Mouse (Mus musculus) liver, embryonic 16.5 days (tissue): ENCODE measurements around the gene Pogz. TPM values are rescaled to one million over a fixed set of nuclear protein-coding genes. Genes with fewer than 3 reads are reported as not detected.

Experiments used
- ATAC-seq: fragments of 200-750 bp; cut with Nextera tagmentation; 2 replicates; pipeline ENCODE4 v1.8.0; 2017; ENCODE audit warnings: low read depth, mild to moderate bottlenecking, moderate number of reproducible peaks, moderate library complexity
- H3K27ac ChIP-seq: fragments of 300-500 bp; sonication (generic); 2 replicates; pipeline ENCODE4 v1.5.1; 2014; ENCODE audit warnings: mild to moderate bottlenecking, low read length
- H3K27me3 ChIP-seq: fragments of 300-500 bp; sonication (generic); 2 replicates; pipeline ENCODE4 v1.6.1; 2014; ENCODE audit warnings: low read depth, low read length, mixed read lengths; ENCODE audit not compliant: control insufficient read depth, insufficient read depth
- H3K36me3 ChIP-seq: fragments of 300-500 bp; sonication (generic); 2 replicates; pipeline ENCODE4 v1.6.1; 2014; ENCODE audit warnings: mild to moderate bottlenecking; ENCODE audit not compliant: control insufficient read depth, insufficient read depth
- H3K4me1 ChIP-seq: fragments of 300-500 bp; sonication (generic); 2 replicates; pipeline ENCODE4 v1.6.1; 2014; ENCODE audit warnings: low read depth, low read length, mixed read lengths; ENCODE audit not compliant: control insufficient read depth
- H3K4me2 ChIP-seq: fragments of 300-500 bp; sonication (generic); 2 replicates; pipeline ENCODE4 v1.6.1; 2014; ENCODE audit warnings: low read depth, low read length, mixed read lengths
- H3K4me3 ChIP-seq: fragments of 300-500 bp; sonication (generic); 2 replicates; pipeline ENCODE4 v1.5.1; 2014; ENCODE audit warnings: low read depth, mild to moderate bottlenecking, low read length
- H3K9ac ChIP-seq: fragments of 300-500 bp; sonication (generic); 2 replicates; pipeline ENCODE4 v1.6.1; 2014; ENCODE audit warnings: low read depth, low read length
- H3K9me3 ChIP-seq: fragments of 300-500 bp; sonication (generic); replicated peaks from 2 replicates; pipeline ENCODE4 v1.6.1; 2016; ENCODE audit warnings: low read length; ENCODE audit not compliant: control insufficient read depth
- WGBS: fragments of 180-500 bp; shearing (Covaris S2); extraction: QIAGEN DNeasy Blood & Tissue Kit; methylation state at CpG from one replicate; pipeline ENCODE4 v1.1.7; 2014; ENCODE audit not compliant: insufficient replicate concordance; 5-methylcytosine and 5-hydroxymethylcytosine counted together
- polyA plus RNA-seq: library from polyadenylated mRNA; unstranded; fragments of >200 nt; fragmentation: Nextera tagmentation; extraction: Ambion mirVana; gene quantifications from 2 replicates; pipeline ENCODE4 v1.2.1, GENCODE M21; 2015

Pogz gene
- 2.4 and 3.4 TPM in 2 replicates for polyA plus RNA-seq

DNA sequence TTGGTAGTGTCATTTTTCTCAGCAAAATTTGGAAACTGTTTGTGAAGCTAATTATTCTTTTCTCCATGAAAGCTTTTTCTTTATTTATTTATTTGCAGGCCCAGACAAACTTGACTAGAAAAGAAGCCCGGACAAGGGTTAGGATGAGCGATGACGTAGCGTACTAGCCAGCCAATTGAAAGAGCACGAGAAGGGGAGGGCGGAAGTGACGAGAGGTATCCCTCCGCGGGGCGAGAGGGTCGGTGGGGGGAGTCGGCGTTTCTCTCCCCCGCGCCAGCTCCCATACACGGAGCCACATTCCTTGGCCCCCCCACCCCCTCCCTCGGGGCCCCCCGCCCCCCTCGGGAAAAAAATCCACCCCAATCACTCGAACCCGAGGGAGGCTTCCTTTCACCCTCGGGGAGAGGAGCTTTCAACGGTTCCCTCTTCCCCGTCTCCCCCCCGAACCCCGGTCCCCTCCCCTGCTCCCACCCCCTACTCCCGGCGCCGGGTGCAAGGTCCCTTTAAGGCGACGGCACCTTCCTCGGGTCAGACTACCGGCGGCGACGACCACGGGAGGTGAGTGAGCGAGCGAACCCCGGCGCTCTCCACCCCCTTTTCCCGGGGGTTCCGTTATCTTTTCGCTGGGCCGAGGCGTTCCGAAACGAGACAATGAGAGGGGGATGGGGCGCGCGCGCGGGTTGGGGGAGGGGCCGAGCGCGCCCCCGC is at the start of gene Pogz:
Gene Pogz, plus strand, starts transcription at position 385 of the 708 bp plus-strand sequence.
- Histone ChIP-seq H3K9me3 (no peaks in the 10 kb centered on the region), H3K4me2 (peak within 1 kb of the TSS; percentile 60), H3K4me3 (peak within 1 kb of the TSS; percentile 84), H3K27me3 (no peaks in the 10 kb centered on the region), H3K27ac (peak within 1 kb of the TSS; percentile 91), H3K9ac (peak within 1 kb of the TSS; percentile 86), H3K36me3 (no peaks in the 10 kb centered on the region), H3K4me1 (peaks cover 14% of the 10 kb centered on the region)
- ATAC-seq, result peak; percentile 92
- WGBS, result 1% methylated on average over 43 of the region's 57 CpGs

GRCm38 (mm10) chr3:94789071-94789470 is 48.3 kb upstream of the Pogz start:
- Histone ChIP-seq H3K27ac (no peak overlapping the region), H3K4me1 (peaks cover 11% of the 10 kb centered on the region), H3K9me3 (no peaks in the 10 kb centered on the region), H3K4me2 (no peak overlapping the region), H3K4me3 (no peak overlapping the region), H3K27me3 (peaks cover 26% of the 10 kb centered on the region), H3K36me3 (no peaks in the 10 kb centered on the region), H3K9ac (no peak overlapping the region)
- ATAC-seq, result no peak
- WGBS, result 57% methylated on average over 1 of the region's 1 CpGs

DNA sequence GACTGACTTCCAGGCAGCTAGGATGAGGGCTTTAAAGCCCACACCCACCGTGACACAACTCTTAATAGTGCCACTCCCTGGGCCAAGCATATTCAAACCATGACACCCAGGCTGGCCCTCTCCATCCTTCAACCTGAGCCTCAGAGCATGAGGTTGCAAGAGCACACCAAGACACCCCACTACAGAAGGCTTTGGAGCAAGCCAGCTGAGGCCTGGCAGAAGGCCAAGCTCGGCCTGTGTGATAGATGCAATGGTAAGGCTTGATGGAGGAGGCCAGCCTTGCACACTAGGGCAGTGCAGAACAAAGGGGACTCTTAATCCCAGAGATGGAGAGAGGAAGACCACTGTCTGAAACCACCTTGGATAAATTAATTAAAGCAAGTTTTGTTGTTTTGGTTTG is 47.9 kb upstream of the Pogz start:
- no peak overlapping the region for H3K4me3 ChIP-seq
- peaks cover 22% of the 10 kb centered on the region for H3K27me3 ChIP-seq
- no peak for ATAC-seq
- no peaks in the 10 kb centered on the region for H3K36me3 ChIP-seq
- H3K4me2 ChIP-seq, result no peak overlapping the region
- H3K9me3 ChIP-seq, result no peaks in the 10 kb centered on the region
- H3K27ac ChIP-seq, result no peak overlapping the region
- WGBS, result 54% methylated on average over 2 of the region's 2 CpGs
- no peak overlapping the region for H3K9ac ChIP-seq
- peaks cover 13% of the 10 kb centered on the region for H3K4me1 ChIP-seq

DNA sequence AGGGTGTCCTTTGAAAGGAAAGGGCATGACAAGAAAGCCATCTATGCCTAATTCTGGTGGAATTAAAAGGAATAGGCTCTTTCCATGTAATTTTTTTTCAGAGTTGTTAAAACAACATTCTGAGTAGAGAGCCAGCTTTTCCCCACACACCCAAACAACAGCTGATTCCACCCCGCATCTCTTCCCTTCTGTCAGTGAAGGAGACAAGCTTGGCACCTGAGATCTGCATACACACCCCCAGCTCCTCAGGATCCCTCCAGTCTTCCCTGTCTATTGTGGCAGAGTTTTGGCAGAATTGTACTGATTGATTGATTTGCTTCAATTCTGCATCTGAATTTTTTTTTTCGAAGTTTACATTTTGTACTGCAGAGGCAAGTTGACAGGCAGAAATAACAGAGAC is 45.1 kb upstream of the Pogz start:
- Histone ChIP-seq H3K27me3 (peaks cover 3% of the 10 kb centered on the region), H3K4me3 (no peak overlapping the region), H3K27ac (no peak overlapping the region), H3K36me3 (no peaks in the 10 kb centered on the region), H3K4me1 (peaks cover 7% of the 10 kb centered on the region), H3K4me2 (no peak overlapping the region), H3K9me3 (no peaks in the 10 kb centered on the region), H3K9ac (no peak overlapping the region)
- no peak for ATAC-seq
- 71% methylated on average over 2 of the region's 2 CpGs for WGBS

- Histone ChIP-seq H3K9me3 (no peaks in the 10 kb centered on the region), H3K4me2 (no peak overlapping the region), H3K4me1 (peaks cover 7% of the 10 kb centered on the region), H3K4me3 (no peak overlapping the region), H3K27ac (0 out of 2 replicates have a peak overlapping the region, but pooled peaks have one; percentile 33), H3K9ac (no peak overlapping the region), H3K27me3 (no peaks in the 10 kb centered on the region), H3K36me3 (no peaks in the 10 kb centered on the region)
- ATAC-seq, result peak; percentile 48
- 20% methylated on average over 2 of the region's 2 CpGs for WGBS
These were observed 43.7 kb upstream of the Pogz start for GRCm38 (mm10) chr3:94793672-94794071.

GRCm38 (mm10) chr3:94794359-94794758 is 43.0 kb upstream of the Pogz start:
- 77% methylated on average over 2 of the region's 2 CpGs for WGBS
- no peak overlapping the region for H3K9ac ChIP-seq
- H3K4me2 ChIP-seq, result no peak overlapping the region
- no peak overlapping the region for H3K4me3 ChIP-seq
- no peak overlapping the region for H3K27ac ChIP-seq
- H3K36me3 ChIP-seq, result no peaks in the 10 kb centered on the region
- ATAC-seq, result no peak
- H3K4me1 ChIP-seq, result peaks cover 7% of the 10 kb centered on the region
- H3K27me3 ChIP-seq, result no peaks in the 10 kb centered on the region
- H3K9me3 ChIP-seq, result no peaks in the 10 kb centered on the region

- Histone ChIP-seq H3K27ac (no peak overlapping the region), H3K4me1 (peaks cover 7% of the 10 kb centered on the region), H3K4me3 (no peak overlapping the region), H3K9me3 (no peaks in the 10 kb centered on the region), H3K36me3 (no peaks in the 10 kb centered on the region), H3K9ac (no peak overlapping the region), H3K27me3 (no peaks in the 10 kb centered on the region), H3K4me2 (no peak overlapping the region)
- WGBS, result 55% methylated on average over 7 of the region's 7 CpGs
- ATAC-seq, result no peak
These were observed 41.7 kb upstream of the Pogz start for GRCm38 (mm10) chr3:94795596-94796140.

GRCm38 (mm10) chr3:94796181-94796580 is 41.2 kb upstream of the Pogz start:
- no peaks in the 10 kb centered on the region for H3K36me3 ChIP-seq
- ATAC-seq, result no peak
- H3K4me3 ChIP-seq, result no peak overlapping the region
- H3K27me3 ChIP-seq, result no peaks in the 10 kb centered on the region
- H3K4me2 ChIP-seq, result no peak overlapping the region
- no peak overlapping the region for H3K27ac ChIP-seq
- H3K9ac ChIP-seq, result no peak overlapping the region
- peaks cover 7% of the 10 kb centered on the region for H3K4me1 ChIP-seq
- H3K9me3 ChIP-seq, result no peaks in the 10 kb centered on the region

DNA sequence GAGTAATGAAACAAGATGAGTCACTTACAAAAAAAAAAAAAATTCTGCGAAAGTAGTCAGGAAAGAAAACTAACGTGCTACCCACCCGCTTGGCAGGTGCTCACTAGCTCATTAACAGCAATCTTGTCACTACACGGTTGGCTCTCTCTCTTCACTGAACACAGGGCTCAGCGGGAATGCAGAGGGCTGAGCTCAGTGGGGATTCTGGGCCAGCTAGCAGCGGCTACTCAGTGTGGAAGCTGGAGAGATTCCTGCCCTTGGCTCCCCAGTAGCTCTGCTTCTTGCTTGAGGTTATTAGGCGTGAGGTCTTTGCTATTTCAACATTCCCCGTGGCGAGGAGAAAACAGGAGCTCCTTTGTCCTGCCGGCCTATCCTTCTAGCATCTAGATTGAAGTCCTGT is 33.2 kb upstream of the Pogz start:
- Histone ChIP-seq H3K36me3 (no peaks in the 10 kb centered on the region), H3K27ac (no peak overlapping the region), H3K4me3 (no peak overlapping the region), H3K9me3 (no peaks in the 10 kb centered on the region), H3K9ac (no peak overlapping the region), H3K27me3 (no peaks in the 10 kb centered on the region), H3K4me1 (no peaks in the 10 kb centered on the region), H3K4me2 (no peak overlapping the region)
- ATAC-seq, result no peak
- WGBS, result 34% methylated on average over 10 of the region's 10 CpGs
